Mouse (Mus musculus) liver, adult (tissue): ENCODE results near the gene Gm10591.
"Not testable (repeated sequence)": the region's sequence is repeated elsewhere in the genome, so short reads cannot be mapped to it uniquely, and the experiment has no call there.

Source experiments
- GATA4 ChIP-seq: IDR thresholded peaks from 2 replicates; pipeline ENCODE4 v1.6.1; 2014; ENCODE audit warnings: mild to moderate bottlenecking, low read length; ENCODE audit not compliant: insufficient replicate concordance

Gm10591 gene

GRCm38 (mm10) chr4:42611895-42612294 is at the start of gene Gm10591:
Gene Gm10591 (plus strand): TSS chr4:42612195.
- TF ChIP-seq GATA4, result not testable (repeated sequence)

DNA sequence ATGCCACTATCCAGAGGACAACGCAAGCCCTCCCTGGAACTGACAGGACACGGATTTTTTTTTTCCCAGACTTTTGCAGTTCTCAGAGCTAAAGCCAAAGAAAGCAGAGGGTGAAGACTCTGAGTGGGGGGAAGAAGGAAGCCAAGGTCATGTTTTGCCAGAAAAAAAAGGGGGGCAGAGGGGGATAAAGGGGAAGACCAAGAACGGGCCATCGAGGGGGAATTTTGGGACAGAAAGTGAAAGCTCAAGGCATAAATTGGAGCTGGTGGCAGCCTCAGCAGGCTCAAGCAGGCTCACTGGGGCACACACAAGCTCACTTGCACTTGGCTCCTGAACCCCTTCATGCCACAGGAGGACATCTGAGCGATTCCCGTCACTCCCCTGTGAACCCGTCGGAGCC is 17.4 kb downstream of the Gm10591 start, which contains the start of gene Gm2564:
TSS of gene Gm2564 (plus strand) at position 301 of the 400 bp plus-strand sequence.
- not testable (repeated sequence) for TF ChIP-seq GATA4

DNA sequence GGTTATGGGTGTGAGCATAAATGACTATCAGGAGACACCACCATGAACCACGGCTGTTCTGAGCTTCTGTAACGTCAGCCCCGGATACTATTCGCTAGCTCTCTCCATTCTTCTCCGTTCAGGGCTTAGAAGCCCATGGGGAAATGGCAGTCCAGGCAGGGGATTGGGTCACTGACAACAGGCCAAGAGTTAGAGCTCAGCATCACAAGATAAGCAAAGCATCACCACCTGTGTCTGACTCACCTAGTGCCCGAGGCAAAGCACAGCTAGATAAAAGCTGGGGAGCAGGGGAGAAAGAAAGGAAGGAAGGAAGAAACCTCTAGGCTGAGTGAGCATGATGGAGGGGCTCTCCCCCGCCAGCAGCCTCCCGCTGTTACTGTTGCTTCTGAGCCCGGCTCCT is 43.0 kb downstream of the Gm10591 start, which contains the start of gene Ccl27b:
TSS of gene Ccl27b (plus strand) at position 301 of the 400 bp plus-strand sequence.
- TF ChIP-seq GATA4, result not testable (repeated sequence)

- not testable (repeated sequence) for TF ChIP-seq GATA4
Measured at GRCm38 (mm10) chr4:42661793-42662192, 49.8 kb downstream of the Gm10591 start, which contains the start of gene Il11ra2. Gene Il11ra2 (minus strand): TSS chr4:42661893.
